Mouse (Mus musculus): ENCODE measurements around the gene Slc25a51.
"Not testable (repeated sequence)": the region's sequence is repeated elsewhere in the genome, so short reads cannot be mapped to it uniquely, and the experiment has no call there.

Slc25a51 gene

DNA sequence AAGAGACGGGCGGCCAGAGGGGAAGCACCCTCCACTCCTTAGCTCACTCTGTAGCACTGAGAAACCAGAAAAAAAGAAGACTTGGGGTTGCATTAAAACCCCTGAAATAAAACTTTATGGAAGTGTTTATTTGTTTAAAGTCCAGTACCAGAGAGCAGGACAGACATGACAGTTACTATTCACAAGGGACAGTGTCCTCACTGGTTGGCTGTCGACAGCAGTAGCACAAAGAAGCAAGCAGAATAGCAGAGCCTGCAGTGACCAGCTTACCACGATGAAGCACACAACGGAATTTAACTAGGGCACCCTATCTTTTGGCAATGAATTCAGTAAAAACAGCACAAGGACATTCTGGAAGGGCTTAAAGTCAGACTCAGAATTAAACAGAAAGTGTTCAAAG is 10.3 kb downstream of the Slc25a51 start:
- DNase-seq (ENCODE audit: low spot score) = not testable (repeated sequence)

DNA sequence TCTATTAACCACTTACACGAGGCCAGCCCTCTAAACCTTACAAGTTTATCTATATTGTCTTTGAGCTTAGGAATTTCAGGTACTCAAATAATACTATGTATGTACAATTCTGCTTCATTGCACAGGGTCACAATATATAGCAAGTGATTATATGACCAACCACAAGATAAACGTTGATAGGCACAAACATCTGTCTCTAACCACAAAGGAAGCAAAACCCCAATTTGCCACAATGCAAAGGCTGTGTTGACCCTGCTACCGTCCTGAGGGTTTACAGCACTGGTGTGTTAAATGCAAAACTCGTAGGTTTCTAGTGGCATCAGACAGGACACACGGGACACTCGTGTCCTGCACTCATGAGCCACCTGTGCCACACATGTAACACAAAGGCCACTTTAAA is 12.4 kb downstream of the Slc25a51 start:
- not testable (repeated sequence) for DNase-seq (ENCODE audit: low spot score)

DNA sequence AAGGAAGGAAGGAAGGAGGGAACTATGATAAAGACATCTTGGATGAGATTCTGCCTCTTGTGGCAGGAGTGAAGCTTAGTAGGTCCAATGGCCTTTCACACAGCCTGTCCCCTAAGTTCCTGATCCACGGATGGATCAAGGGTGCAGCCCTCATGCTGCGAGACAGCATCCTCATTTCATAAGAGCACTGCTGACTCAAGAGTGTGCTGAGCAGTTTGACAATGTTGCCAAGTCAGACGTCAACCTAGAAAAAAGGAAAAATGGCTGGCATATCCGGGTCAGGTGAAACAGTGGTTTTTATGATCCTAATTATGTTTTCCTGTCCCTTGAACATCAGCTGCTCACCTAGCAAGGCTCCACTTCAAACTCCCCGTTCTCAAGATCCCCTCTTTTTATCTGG is 14.9 kb downstream of the Slc25a51 start:
- no peak for DNase-seq (ENCODE audit: low spot score)

DNA sequence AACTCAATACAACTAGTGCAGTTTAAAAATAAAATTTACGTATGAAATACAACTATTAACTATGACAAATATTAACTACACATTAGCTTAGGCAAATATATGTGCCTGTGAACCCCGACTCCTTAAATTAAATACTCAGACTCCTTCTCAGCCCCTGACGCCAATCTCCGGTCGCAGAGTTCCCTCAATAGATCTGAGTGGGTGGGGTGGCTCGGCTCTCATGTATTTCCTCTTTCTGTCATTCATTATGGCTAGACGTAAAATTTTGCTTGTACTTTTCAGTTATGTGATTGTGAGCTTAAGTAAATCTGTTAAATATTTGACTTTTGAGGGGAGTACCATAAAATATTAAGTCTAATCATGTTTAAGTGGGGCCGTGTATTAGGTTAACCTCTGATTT is 15.6 kb downstream of the Slc25a51 start:
- no peak for DNase-seq (ENCODE audit: low spot score)

DNA sequence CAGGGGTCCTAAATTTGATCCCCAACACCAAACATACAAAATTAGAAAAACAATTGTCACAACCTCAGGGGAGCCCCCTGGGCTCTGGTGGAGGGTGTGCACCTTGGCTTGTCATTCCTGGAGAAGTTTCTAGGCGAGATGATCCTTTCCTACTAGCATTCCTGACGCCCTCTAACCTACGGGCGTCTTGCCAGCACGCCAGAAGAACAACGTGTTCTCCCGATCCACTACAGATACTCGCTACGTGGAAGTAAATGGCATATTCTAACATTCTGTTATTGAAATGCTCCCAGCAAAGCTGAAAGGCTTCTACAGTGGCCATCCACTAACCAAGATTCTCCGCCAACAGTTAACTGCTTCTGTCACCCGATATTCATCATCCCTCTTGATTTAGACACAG is 16.0 kb downstream of the Slc25a51 start:
- no peak for DNase-seq (ENCODE audit: low spot score)

DNA sequence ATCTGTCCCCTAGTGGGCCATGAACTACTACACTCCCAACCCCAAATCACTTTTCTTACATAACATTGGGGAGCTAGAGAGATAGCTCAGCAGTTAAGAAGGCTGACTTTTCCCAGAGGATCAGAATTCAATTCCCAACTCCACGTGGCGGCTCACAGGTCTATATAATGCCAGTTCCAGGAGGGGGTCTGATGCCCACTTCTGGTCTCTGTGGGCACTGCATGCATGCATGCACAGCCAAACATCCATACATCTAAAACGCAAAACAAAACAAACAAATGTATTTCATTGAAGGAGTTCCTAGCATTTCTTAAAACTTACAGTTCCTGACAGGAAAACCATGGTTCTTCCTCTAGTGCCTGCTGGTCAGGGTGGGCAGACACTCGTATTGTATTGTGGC is 16.5 kb downstream of the Slc25a51 start:
- DNase-seq (ENCODE audit: low spot score) = no peak

DNA sequence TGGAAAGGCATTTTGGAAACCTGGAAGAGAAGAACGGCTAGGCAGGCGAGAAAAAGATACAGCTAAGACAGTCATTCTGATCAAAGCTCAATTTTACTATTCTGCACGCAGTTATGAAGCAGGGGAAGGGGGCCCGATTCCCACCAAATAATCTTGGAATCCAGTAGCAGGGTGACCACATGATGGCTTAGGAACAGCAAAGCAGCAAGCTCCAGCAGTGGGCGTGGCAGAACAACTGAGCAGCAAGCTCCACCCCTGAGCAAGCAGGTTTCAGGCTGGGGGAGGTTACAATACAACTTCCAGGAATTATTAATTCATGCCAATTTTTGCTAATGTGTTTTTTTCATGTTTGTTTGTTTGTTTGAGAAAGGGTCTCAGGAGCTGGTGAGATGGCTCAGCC is 21.3 kb downstream of the Slc25a51 start:
- not testable (repeated sequence) for DNase-seq (ENCODE audit: low spot score)

DNA sequence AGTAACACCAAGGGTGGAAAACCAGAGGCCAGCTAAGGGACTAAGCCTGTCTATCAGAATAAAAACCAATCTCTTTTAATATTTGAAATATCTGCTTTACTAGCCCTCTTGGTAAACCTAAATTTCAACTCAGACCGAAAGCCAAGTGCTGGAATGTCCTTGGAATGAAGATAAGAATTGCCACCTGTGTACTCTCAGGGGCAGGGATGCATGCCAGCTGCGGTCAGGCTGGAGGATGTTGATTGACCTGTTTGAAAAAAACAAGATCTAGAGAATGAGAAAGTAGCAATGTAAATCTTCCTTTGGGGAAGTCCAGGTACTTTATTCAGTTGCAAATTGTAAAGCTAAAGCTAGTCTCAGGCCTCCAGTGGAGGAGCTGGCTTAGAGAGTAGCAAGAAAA is 26.4 kb downstream of the Slc25a51 start:
- DNase-seq (ENCODE audit: low spot score) = not testable (repeated sequence)

DNA sequence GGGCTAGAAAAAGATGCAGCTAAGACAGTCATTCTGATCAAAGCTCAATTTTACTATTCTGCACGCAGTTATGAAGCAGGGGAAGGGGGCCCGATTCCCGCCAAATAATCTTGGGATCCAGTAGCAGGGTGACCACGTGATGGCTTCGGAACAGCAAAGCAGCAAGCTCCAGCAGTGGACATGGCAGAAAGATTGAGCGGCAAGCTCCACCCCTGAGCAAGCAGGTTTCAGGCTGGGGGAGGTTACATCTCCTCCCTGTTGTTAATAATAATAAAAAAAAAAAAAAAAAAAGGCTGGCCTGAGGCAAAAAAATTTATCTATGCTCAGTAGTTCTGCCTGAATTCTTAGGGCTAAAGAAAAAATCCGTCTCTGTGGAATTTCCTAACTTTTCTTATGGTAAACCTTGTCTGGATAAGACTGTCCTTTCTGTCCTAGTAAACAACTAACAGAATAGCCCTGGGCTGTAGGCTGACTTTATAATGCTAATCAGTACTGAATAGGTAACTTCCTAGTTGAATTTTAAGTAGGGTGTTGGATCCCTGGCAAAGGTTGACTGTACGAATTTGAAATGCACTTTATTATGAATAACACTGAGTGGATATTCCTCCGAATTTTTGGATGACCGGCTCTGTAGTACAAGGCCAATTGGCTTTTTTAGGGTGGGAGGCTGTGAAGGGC is 27.5 kb downstream of the Slc25a51 start:
- not testable (repeated sequence) for DNase-seq (ENCODE audit: low spot score)

DNA sequence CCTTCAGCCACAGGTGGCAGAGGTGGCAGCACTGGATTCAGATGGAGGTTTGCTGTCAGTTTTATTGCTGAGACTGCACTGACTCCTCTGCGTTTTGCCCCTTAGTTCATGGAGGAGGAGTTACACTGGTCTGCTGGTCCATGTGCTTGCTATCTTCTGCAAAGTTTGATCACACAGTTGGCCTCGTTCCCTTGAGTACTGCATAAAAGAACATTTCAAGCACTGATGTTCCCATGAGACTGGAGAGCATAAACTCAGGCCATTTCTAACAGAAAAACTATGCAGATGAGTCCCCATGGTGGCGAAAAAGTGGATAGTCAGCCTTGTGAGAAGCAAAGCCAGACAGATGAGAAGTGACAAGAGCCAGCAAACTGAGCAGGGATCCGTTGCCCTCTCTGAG is 32.0 kb downstream of the Slc25a51 start:
- DNase-seq (ENCODE audit: low spot score) = no peak

DNA sequence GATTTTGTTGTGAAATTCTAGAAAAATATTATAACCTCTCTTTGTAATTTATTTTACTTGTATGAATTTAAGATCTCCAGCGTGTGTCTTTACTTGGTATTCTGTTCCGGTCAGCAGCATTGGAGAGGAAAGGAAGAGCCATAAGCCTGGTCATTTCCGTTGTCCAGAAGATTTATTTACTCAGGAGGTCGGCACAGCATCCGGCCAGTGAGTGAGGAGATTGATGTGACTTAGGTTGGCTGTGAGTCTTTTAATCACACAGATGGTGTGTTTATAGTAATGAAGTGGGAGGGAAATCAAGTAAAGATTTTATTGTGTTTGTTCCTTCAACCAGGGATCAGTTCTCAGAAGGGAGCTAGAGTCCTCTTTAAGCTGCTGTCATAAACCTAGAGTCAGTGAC is 33.7 kb downstream of the Slc25a51 start:
- DNase-seq (ENCODE audit: low spot score) = no peak

DNA sequence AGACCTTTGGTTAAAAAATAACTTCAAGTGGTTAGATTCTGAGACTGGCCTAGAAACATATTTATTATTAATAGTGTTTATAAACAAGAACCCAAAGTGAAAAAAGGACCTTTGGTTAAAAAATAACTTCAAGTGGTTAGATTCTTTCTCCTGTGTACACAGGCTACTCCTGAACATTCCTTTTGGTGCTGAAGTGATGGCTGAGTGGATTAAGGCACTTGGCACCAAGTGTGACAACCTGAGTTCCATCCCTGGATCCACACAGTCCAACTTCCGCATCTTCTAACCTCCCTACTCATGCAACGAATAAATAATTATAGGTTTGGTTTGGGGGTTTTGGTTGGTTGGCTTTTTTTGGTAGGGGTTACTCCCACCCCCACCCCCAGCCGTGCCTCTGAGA is 37.3 kb downstream of the Slc25a51 start:
- no peak for DNase-seq (ENCODE audit: low spot score)

DNA sequence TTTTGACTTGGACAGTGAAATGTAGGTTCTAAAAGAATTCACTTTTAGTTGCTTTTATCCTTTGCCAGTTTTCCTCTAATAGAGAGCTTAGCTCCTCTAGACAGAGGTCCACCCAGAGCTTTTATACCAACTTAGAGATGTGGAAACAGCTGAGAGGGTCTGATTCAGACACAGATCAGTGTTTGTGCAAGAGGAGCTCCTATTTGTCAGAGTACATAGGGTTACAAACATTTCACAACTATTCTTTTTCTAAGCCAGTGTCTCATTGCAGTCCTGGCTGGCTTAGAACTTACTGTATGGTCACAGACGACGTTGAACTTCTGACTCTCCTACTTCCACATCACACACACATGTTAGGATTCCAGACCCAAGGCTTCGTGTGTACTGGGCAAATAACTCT is 51.9 kb downstream of the Slc25a51 start:
- DNase-seq (ENCODE audit: low spot score) = no peak

All from yolk sac, embryonic 10.5 days (tissue).